ENCODE assay signal across 1 mouse cellular context in genomic region chr10:114808799-114809198, GRCm38 (mm10).
TF ChIP-seq lines count a peak whose summit lies in the region.

No protein-coding gene starts in this region.

TF ChIP-seq in CH12.LX, 34 proteins besides CTCF, POLR2A, EP300 and RAD21:
- TF ChIP-seq CHD1 (IDR thresholded peaks at IDR 0.05; ENCODE audit: low read depth, low read length) (no peak), SMC3 (IDR thresholded peaks at IDR 0.05; ENCODE audit: low read depth, low read length) (peak; percentile 3; the same call in 1 of the 2 replicates)
TF ChIP-seq in CH12.LX: peak in this region for 1.
